Mouse (Mus musculus) myocyte (in vitro differentiated cells): ENCODE data around the gene Orm2.

Experiments used
- MAX ChIP-seq: IDR thresholded peaks from one replicate; pipeline ENCODE4 v1.6.1; 2011; ENCODE audit warnings: low read depth, mild to moderate bottlenecking, control low read depth
- MYOD1 ChIP-seq, 3 experiments: IDR thresholded peaks; one replicate each; pipeline ENCODE4 v1.6.1; 2011; ENCODE audit warnings: control low read depth in 2 of 3, low read depth in 2 of 3, mild to moderate bottlenecking in 2 of 3, moderate library complexity in 1 of 3; ENCODE audit not compliant: insufficient read length in 2 of 3, control insufficient read depth in 1 of 3
- MYOG ChIP-seq, 3 experiments: IDR thresholded peaks; one replicate each; pipeline ENCODE4 v1.6.1; 2011; ENCODE audit warnings: control low read depth in 2 of 3, low read depth in 2 of 3, mild to moderate bottlenecking in 2 of 3; ENCODE audit not compliant: insufficient read length in 2 of 3, control insufficient read depth in 1 of 3, insufficient read depth in 1 of 3
- POLR2A ChIP-seq: IDR thresholded peaks from one replicate; pipeline ENCODE4 v1.6.1; 2011; ENCODE audit warnings: low read depth, mild to moderate bottlenecking, control low read depth, moderate library complexity; ENCODE audit not compliant: insufficient read length
- POLR2AphosphoS2 ChIP-seq: IDR thresholded peaks from one replicate; pipeline ENCODE4 v1.6.1; 2011; ENCODE audit warnings: low read depth, control low read depth; ENCODE audit not compliant: insufficient read length
- REST ChIP-seq: IDR thresholded peaks from one replicate; pipeline ENCODE4 v1.6.1; 2011; ENCODE audit warnings: mild to moderate bottlenecking, control low read depth, moderate library complexity; ENCODE audit not compliant: insufficient read depth, insufficient read length
- TCF12 ChIP-seq: IDR thresholded peaks from one replicate; pipeline ENCODE4 v1.6.1; 2011; ENCODE audit warnings: mild to moderate bottlenecking, control low read depth; ENCODE audit not compliant: poor library complexity, insufficient read depth, severe bottlenecking
- TCF3 ChIP-seq: IDR thresholded peaks from one replicate; pipeline ENCODE4 v1.6.1; 2011; ENCODE audit warnings: low read depth, control low read depth; ENCODE audit not compliant: insufficient read length
- USF1 ChIP-seq: IDR thresholded peaks from one replicate; pipeline ENCODE4 v1.6.1; 2011; ENCODE audit warnings: low read depth, mild to moderate bottlenecking, control low read depth, moderate library complexity

DNA sequence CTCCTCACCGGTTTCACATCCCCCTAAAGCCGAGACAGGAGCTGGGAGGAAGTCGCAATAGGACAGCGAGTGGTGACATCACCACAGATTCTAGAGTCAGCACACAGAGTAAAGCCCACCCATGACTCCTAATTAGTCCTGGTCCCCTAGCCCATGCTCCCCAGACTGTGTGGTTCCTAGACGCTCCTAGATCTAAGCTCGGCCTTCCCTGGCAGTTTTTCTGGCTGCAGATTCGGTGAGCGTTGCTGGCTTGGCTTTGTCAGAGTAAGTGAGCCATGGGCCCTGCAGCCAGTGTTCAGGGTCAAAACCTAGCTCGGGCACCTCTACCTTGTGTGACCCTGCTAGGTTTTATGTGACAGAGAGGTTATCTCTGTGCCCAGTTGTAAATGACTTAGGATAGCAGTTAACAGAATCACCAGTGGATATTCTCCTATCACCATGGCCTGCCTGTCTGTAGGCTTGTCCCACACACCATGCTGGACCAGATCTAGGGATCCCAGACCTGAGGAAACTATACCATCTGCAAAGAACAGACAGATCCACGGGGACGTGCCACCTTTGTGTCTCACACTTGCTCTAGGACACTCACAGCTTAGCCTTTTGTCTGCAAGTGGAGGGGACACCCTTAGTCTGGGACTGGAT is 27.8 kb downstream of the Orm2 start:
- TF ChIP-seq MYOG (IDR thresholded peaks at IDR 0.05; ENCODE audit: control insufficient read depth in 1 of 3, insufficient read depth in 1 of 3, insufficient read length in 2 of 3, low read depth in 2 of 3) (no peak), POLR2A (no peak), USF1 (no peak), MYOD1 (IDR thresholded peaks at IDR 0.05; ENCODE audit: control insufficient read depth in 1 of 3, insufficient read length in 2 of 3, low read depth in 2 of 3) (no peak), TCF3 (no peak), MAX (no peak), REST (no peak), TCF12 (no peak), POLR2AphosphoS2 (no peak)
